Mouse (Mus musculus) kidney, postnatal 36 days (tissue): ENCODE measurements around the gene Pspn.

ENCODE experiments used
- DNase-seq, 2 experiments: peaks; one replicate each; pipeline ENCODE4 v3.0.0; 2021 to 2022; ENCODE audit warnings: mixed read lengths in 2 of 2

Gene Pspn

GRCm38 (mm10) chr17:56995046-56995445, 4.8 kb downstream of the Pspn start:
- DNase-seq: no peak

- no peak for DNase-seq
Measured at GRCm38 (mm10) chr17:56990966-56991365, 8.9 kb downstream of the Pspn start.

GRCm38 (mm10) chr17:56990115-56990746, 9.6 kb downstream of the Pspn start, which contains the start of gene Clpp:
TSS of gene Clpp (plus strand) at chr17:56990305.
- peak; percentile 98 for DNase-seq

- peak; percentile 80 to 90 for DNase-seq
Measured at GRCm38 (mm10) chr17:56989467-56990114, 10.2 kb downstream of the Pspn start.

- no peak for DNase-seq
Measured at GRCm38 (mm10) chr17:56988921-56989430, 10.8 kb downstream of the Pspn start.

GRCm38 (mm10) chr17:56988441-56988840, 11.4 kb downstream of the Pspn start:
- no peak for DNase-seq

GRCm38 (mm10) chr17:56986105-56986805, 13.6 kb downstream of the Pspn start:
- no peak for DNase-seq

- DNase-seq: no peak
Measured at GRCm38 (mm10) chr17:56985656-56986055, 14.2 kb downstream of the Pspn start.

GRCm38 (mm10) chr17:56984886-56985285, 14.9 kb downstream of the Pspn start:
- DNase-seq: no peak

GRCm38 (mm10) chr17:56982013-56982412, 17.8 kb downstream of the Pspn start, which contains the start of gene Acer1:
TSS of gene Acer1 (minus strand) at chr17:56982126.
- DNase-seq: no peak

- no peak for DNase-seq
Measured at GRCm38 (mm10) chr17:56981049-56981448, 18.8 kb downstream of the Pspn start.

GRCm38 (mm10) chr17:56979524-56979923, 20.3 kb downstream of the Pspn start:
- no peak for DNase-seq

- DNase-seq: no peak
Measured at GRCm38 (mm10) chr17:56976531-56977390, 23.1 kb downstream of the Pspn start.

GRCm38 (mm10) chr17:56975391-56975790, 24.4 kb downstream of the Pspn start:
- DNase-seq: no peak

GRCm38 (mm10) chr17:56974708-56975240, 25.0 kb downstream of the Pspn start:
- DNase-seq: no peak

GRCm38 (mm10) chr17:56973956-56974707, 25.7 kb downstream of the Pspn start:
- DNase-seq: no peak

GRCm38 (mm10) chr17:56970081-56970480, 29.7 kb downstream of the Pspn start:
- DNase-seq: no peak

GRCm38 (mm10) chr17:56969321-56969720, 30.5 kb downstream of the Pspn start:
- DNase-seq: no peak

- DNase-seq: no peak
Measured at GRCm38 (mm10) chr17:56963646-56964045, 36.2 kb downstream of the Pspn start.

GRCm38 (mm10) chr17:56962642-56963405, 37.0 kb downstream of the Pspn start:
- DNase-seq: no peak

- DNase-seq: no peak
Measured at GRCm38 (mm10) chr17:56961880-56962279, 37.9 kb downstream of the Pspn start.
